Mouse (Mus musculus) stomach, embryonic 16.5 days (tissue): ENCODE measurements at regions not wholly inside any gene's neighbourhood (a gene's known extent, or its start where the extent isn't known, plus 50 kb on each side); places are given as distances from the start of the nearest gene placed in this dataset.

ENCODE experiments used
- ATAC-seq: fragments of 200-750 bp; cut with Nextera tagmentation; 2 replicates; pipeline ENCODE4 v1.8.0; 2017; ENCODE audit warnings: moderate number of reproducible peaks, moderate TSS enrichment; ENCODE audit not compliant: insufficient read depth, low FRiP score
- H3K27ac ChIP-seq: fragments of 300-500 bp; sonication (generic); 2 replicates; pipeline ENCODE4 v1.5.1; 2014; ENCODE audit warnings: low read length
- H3K27me3 ChIP-seq: fragments of 300-500 bp; sonication (generic); 2 replicates; pipeline ENCODE4 v1.6.1; 2014; ENCODE audit warnings: low read length, control low read depth, mixed read lengths; ENCODE audit not compliant: control insufficient read depth, insufficient read depth
- H3K36me3 ChIP-seq: fragments of 300-500 bp; sonication (generic); 2 replicates; pipeline ENCODE4 v1.6.1; 2014; ENCODE audit warnings: low read length; ENCODE audit not compliant: control insufficient read depth, insufficient read depth
- H3K4me1 ChIP-seq: fragments of 300-500 bp; sonication (generic); 2 replicates; pipeline ENCODE4 v1.6.1; 2014; ENCODE audit warnings: low read length, control low read depth, mixed read lengths; ENCODE audit not compliant: control insufficient read depth, insufficient read depth
- H3K4me2 ChIP-seq: fragments of 300-500 bp; sonication (generic); 2 replicates; pipeline ENCODE4 v1.6.1; 2014; ENCODE audit warnings: low read depth, low read length, mixed read lengths
- H3K4me3 ChIP-seq: fragments of 300-500 bp; sonication (generic); replicated peaks from 2 replicates; pipeline ENCODE4 v1.5.1; 2014; ENCODE audit warnings: mild to moderate bottlenecking, low read length
- H3K9ac ChIP-seq: fragments of 300-500 bp; sonication (generic); 2 replicates; pipeline ENCODE4 v1.6.1; 2014; ENCODE audit warnings: low read length
- H3K9me3 ChIP-seq: fragments of 300-500 bp; sonication (generic); replicated peaks from 2 replicates; pipeline ENCODE4 v1.6.1; 2016; ENCODE audit warnings: low read length, control low read depth; ENCODE audit not compliant: control insufficient read depth
- WGBS: fragments of 180-500 bp; shearing (Covaris S2); extraction: QIAGEN DNeasy Blood & Tissue Kit; methylation state at CpG from one replicate; pipeline ENCODE4 v1.1.7; 2014; 5-methylcytosine and 5-hydroxymethylcytosine counted together

DNA sequence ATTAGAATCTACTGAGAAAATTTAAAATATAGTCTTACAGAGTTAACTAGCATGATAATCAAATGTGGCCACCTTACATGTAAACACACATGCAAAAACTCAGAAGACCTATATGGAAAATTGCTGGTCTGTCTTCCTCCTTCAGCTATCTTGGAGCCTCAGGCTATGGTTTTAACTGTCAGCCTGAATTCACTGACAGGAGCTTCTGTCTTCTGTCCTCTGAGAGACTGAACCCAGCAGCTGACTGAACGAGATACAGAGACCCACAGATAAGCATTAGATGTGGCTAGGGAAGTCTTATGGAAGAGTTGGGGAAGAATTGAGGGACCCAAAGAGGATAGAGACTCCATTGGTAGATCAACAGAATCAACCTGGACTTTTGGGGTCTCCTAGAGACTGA, 360.0 kb upstream of the Meox2 start:
- no peaks in the 10 kb centered on the region for H3K27me3 ChIP-seq
- no peak overlapping the region for H3K27ac ChIP-seq
- 63% methylated on average over 1 of the region's 1 CpGs for WGBS
- no peaks in the 10 kb centered on the region for H3K4me1 ChIP-seq
- no peaks in the 10 kb centered on the region; the same call in 1 of the 2 replicates for H3K9me3 ChIP-seq
- no peak overlapping the region for H3K9ac ChIP-seq
- no peak for ATAC-seq
- H3K36me3 ChIP-seq = no peaks in the 10 kb centered on the region
- no peak overlapping the region for H3K4me3 ChIP-seq
- no peak overlapping the region for H3K4me2 ChIP-seq

DNA sequence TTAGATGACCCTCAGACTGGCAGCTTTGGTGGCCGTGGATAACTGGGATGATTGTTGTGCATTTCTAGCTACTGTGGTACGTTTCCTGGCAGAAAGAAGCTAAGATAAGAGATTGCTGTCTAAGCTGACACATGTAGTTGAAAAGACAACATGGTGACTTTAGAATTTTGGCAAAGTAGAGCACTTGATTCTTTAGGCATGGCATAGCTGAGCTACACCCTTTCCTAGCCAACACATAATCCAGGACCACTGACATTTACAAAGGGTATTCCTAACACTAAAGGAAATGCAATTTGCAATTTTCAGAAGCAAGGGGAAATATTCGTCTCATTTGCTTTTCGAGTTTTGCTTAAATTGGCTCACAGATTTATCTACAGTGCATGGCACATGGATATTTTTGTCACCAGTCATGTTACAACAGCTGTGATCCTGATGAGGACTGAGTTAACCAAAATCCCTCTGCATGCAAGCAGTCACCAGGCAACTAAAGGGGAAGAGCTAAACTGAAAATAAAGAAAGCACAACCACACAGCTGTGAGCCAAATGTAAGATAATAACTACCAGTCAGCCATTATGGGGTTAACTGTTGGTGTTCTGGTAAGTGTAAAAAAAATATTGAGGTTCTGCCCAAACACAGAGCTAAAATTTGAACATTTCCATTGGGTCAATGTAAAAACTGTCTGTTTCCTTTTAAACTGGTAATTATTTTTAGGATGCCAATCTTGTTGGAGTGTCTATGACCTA, 342.9 kb upstream of the Meox2 start:
- H3K36me3 ChIP-seq = no peaks in the 10 kb centered on the region
- no peak overlapping the region for H3K9ac ChIP-seq
- H3K4me1 ChIP-seq = 0 out of 2 replicates have a peak, but pooled peaks cover 2% of the 10 kb centered on the region
- H3K27me3 ChIP-seq = no peaks in the 10 kb centered on the region
- no peak overlapping the region for H3K4me3 ChIP-seq
- no peak overlapping the region for H3K27ac ChIP-seq
- 68% methylated on average over 4 of the region's 4 CpGs for WGBS
- no peak for ATAC-seq
- no peaks in the 10 kb centered on the region for H3K9me3 ChIP-seq
- H3K4me2 ChIP-seq = no peak overlapping the region

DNA sequence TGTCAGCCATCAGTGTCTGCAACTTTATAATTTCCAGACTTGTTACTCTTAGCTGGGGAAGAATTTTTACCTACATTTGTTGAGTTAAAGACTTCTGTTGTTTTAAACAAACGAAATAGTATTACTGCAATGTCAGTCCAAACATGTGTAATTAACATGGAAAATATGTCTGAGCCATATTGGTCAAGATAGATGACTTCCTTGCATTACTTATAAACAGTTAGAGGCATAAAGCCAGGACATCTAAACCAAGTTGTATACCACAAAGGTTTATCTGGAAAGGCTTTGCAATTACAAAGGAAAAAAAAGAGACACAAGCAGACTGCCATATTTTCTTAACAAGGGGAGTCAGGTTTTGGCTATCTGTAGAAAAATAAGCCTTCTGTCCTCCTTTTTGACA, 342.2 kb upstream of the Meox2 start:
- no peak overlapping the region for H3K4me2 ChIP-seq
- H3K27ac ChIP-seq = no peak overlapping the region
- H3K36me3 ChIP-seq = no peaks in the 10 kb centered on the region
- ATAC-seq = no peak
- 13% methylated on average over 1 of the region's 1 CpGs for WGBS
- H3K9ac ChIP-seq = no peak overlapping the region
- H3K27me3 ChIP-seq = no peaks in the 10 kb centered on the region
- H3K4me3 ChIP-seq = no peak overlapping the region
- H3K9me3 ChIP-seq = no peaks in the 10 kb centered on the region
- H3K4me1 ChIP-seq = 0 out of 2 replicates have a peak, but pooled peaks cover 2% of the 10 kb centered on the region

DNA sequence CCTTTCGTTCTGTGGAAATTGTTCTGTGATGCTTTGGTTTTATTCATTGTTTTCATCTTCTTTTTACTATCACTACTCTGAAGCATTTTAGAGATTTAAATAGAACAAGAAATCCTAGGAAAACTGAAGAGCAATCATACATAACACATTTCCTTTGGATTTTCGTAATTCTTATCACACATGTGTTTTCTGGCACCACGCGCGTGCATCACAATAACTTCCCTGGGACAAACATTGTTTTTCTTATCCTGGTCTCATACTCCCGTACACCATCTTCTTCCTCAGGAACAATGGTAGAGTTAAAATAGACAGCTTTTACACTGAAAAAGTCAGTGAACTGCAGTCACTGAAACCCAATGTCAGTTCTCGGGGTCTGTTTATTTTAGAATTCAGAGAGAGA, 327.6 kb upstream of the Meox2 start:
- H3K4me1 ChIP-seq = no peaks in the 10 kb centered on the region
- H3K9me3 ChIP-seq = no peaks in the 10 kb centered on the region
- no peak overlapping the region for H3K4me3 ChIP-seq
- no peaks in the 10 kb centered on the region for H3K27me3 ChIP-seq
- ATAC-seq = no peak
- no peak overlapping the region for H3K4me2 ChIP-seq
- WGBS = 75% methylated on average over 7 of the region's 7 CpGs
- no peak overlapping the region for H3K9ac ChIP-seq
- H3K27ac ChIP-seq = no peak overlapping the region
- no peaks in the 10 kb centered on the region for H3K36me3 ChIP-seq

DNA sequence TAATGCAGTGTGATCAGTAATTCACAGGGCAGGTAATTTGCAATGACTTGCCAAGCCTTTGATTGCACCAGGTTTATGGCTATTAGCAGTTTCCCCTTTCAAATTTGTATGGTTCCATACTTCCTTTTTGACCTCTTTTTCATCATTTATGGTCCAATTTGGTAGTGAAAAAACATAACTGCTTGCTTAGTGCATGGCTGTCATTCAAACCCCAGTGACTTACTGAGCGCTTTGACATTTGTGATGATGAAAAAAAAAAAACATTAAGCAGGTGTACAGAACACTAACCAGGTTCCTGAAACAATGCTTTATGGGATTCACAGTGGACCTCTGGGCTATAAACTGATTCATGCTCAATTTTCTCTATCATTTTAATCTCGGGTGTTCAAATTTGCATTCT, 317.5 kb upstream of the Meox2 start:
- no peak overlapping the region for H3K27ac ChIP-seq
- H3K36me3 ChIP-seq = no peaks in the 10 kb centered on the region
- no peak overlapping the region for H3K9ac ChIP-seq
- H3K4me3 ChIP-seq = no peak overlapping the region
- H3K4me2 ChIP-seq = no peak overlapping the region
- no peak for ATAC-seq
- no peaks in the 10 kb centered on the region for H3K4me1 ChIP-seq
- H3K9me3 ChIP-seq = no peaks in the 10 kb centered on the region
- H3K27me3 ChIP-seq = no peaks in the 10 kb centered on the region
- 86% methylated on average over 2 of the region's 2 CpGs for WGBS

DNA sequence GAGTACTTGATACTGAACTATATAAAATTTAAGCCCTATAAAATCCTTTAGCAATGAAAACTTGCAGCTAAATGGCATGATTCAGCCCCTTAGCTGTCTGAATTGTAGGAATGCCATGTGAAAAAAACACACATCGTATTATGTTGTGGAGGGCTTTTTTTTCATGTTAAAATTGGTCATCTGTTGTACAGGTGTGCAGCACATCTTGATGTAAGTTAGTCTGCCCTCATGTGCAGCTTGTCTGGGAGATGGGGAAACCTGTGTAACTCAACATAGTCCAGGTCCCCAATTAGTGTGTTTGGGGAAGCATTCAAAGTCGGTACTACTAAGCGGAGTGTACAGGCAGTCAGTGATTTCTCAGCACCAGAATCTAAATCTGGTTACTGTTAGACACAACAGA, 316.9 kb upstream of the Meox2 start:
- WGBS = 79% methylated on average over 3 of the region's 3 CpGs
- Histone ChIP-seq H3K9ac (no peak overlapping the region), H3K4me2 (no peak overlapping the region), H3K4me3 (no peak overlapping the region), H3K36me3 (no peaks in the 10 kb centered on the region), H3K27ac (no peak overlapping the region), H3K27me3 (no peaks in the 10 kb centered on the region), H3K4me1 (no peaks in the 10 kb centered on the region), H3K9me3 (no peaks in the 10 kb centered on the region)
- ATAC-seq = no peak

DNA sequence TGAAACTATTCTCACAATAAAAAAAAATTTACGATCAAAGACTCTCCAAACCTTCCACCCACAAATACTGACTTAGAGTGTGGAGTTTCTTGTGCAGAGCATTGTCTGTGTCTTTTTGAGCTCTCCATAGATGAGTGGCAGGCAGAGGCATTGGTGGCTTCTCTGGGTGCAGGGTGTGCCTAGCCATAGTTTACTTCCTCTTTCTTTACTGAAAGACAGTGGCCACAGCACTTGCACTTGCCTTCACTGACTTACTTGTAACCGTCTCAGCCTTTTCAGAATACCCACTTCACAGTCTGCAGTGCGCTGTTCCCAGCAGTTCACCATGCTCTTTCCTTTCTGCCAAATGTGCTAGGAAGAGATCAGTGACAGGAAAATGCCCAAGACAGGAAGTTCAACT, 316.1 kb upstream of the Meox2 start:
- no peaks in the 10 kb centered on the region for H3K27me3 ChIP-seq
- H3K4me2 ChIP-seq = no peak overlapping the region
- no peaks in the 10 kb centered on the region for H3K9me3 ChIP-seq
- H3K9ac ChIP-seq = no peak overlapping the region
- no peaks in the 10 kb centered on the region for H3K36me3 ChIP-seq
- no peak overlapping the region for H3K27ac ChIP-seq
- ATAC-seq = no peak
- H3K4me1 ChIP-seq = no peaks in the 10 kb centered on the region
- 84% methylated on average over 3 of the region's 3 CpGs for WGBS
- H3K4me3 ChIP-seq = no peak overlapping the region

DNA sequence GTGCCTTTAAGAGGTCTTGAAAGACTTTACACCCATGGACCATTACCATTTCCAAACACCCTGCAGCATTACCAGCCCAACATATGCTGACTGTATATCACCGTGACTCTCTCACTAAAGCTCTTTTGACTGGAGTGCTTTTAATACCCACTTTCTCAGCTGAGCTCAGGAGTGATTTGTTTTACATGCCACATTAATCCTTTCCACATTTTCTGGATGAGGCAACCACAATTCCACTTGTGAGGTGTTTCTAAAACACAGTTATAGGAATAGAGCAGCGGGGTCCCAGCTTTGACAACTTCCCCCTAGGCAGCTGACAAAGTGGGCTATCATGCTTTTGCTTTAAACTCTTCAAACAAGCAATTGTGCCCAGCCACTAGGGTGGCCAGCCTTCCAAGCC, 314.5 kb upstream of the Meox2 start:
- WGBS = 59% methylated on average over 2 of the region's 2 CpGs
- Histone ChIP-seq H3K27me3 (no peaks in the 10 kb centered on the region), H3K4me1 (no peaks in the 10 kb centered on the region), H3K4me2 (no peak overlapping the region), H3K9ac (no peak overlapping the region), H3K9me3 (no peaks in the 10 kb centered on the region), H3K36me3 (no peaks in the 10 kb centered on the region), H3K27ac (no peak overlapping the region), H3K4me3 (no peak overlapping the region)
- no peak for ATAC-seq

DNA sequence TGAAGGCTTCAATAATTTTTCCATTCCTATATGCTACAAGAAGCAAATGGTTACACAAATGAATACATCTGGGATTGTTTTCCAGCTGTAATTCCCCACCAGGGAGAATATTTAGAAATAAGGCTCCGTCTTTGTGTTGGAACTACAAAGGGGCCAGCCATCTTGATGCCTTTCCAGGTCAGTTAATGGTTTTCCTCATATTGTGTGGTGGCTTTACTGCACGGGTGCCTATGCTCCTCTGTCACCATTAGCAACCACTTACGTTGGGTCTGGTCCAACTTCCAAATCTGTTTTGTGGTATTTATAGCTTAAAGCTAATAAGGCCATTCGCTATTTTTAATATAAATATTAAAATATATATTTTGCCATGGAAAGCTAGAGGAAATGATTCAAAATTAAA, 312.1 kb upstream of the Meox2 start:
- Histone ChIP-seq H3K4me2 (no peak overlapping the region), H3K4me3 (no peak overlapping the region), H3K9ac (no peak overlapping the region), H3K27ac (no peak overlapping the region), H3K4me1 (no peaks in the 10 kb centered on the region), H3K27me3 (no peaks in the 10 kb centered on the region), H3K9me3 (no peaks in the 10 kb centered on the region), H3K36me3 (no peaks in the 10 kb centered on the region)
- 70% methylated on average over 4 of the region's 4 CpGs for WGBS
- no peak for ATAC-seq
